Mouse (Mus musculus) ES-Bruce4 (cell line): ENCODE measurements around the gene Cyp2c50.
"Not testable (repeated sequence)": the region's sequence is repeated elsewhere in the genome, so short reads cannot be mapped to it uniquely, and the experiment has no call there.

ENCODE experiments used
- CTCF ChIP-seq: IDR thresholded peaks from one replicate; pipeline ENCODE4 v1.8.1; 2011; ENCODE audit warnings: low read depth, low read length
- POLR2A ChIP-seq: IDR thresholded peaks from one replicate; pipeline ENCODE4 v1.8.1; 2011; ENCODE audit warnings: low read length; ENCODE audit not compliant: insufficient read depth

DNA sequence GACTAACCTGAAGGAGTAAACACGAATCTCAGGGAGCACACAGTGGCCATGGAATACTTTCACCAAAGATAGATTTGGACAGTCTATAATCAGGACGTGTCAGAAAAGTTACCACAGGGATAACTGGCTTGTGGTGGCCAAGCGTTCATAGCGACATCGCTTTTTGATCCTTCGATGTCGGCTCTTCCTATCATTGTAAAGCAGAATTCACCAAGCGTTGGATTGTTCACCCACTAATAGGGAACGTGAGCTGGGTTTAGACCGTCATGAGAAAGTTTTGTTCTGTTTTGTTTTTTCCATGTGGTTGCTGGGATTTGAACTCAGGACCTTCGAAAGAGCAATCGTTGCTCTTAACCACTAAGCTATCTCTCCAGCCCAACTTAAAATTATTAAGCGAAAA lies 30.1 kb downstream of the Cyp2c50 start:
- not testable (repeated sequence) for TF ChIP-seq CTCF, POLR2A
